Mouse (Mus musculus) liver, embryonic 16.5 days (tissue): ENCODE data around the gene Ypel1. TPM values are rescaled to one million over a fixed set of nuclear protein-coding genes. Genes with fewer than 3 reads are reported as not detected.
A peak's percentile ranks its signal among the peaks of the same experiment; 100 is the strongest.

Source experiments
- ATAC-seq: fragments of 200-750 bp; cut with Nextera tagmentation; 2 replicates; pipeline ENCODE4 v1.8.0; 2017; ENCODE audit warnings: low read depth, mild to moderate bottlenecking, moderate number of reproducible peaks, moderate library complexity
- H3K27ac ChIP-seq: fragments of 300-500 bp; sonication (generic); 2 replicates; pipeline ENCODE4 v1.5.1; 2014; ENCODE audit warnings: mild to moderate bottlenecking, low read length
- H3K27me3 ChIP-seq: fragments of 300-500 bp; sonication (generic); 2 replicates; pipeline ENCODE4 v1.6.1; 2014; ENCODE audit warnings: low read depth, low read length, mixed read lengths; ENCODE audit not compliant: control insufficient read depth, insufficient read depth
- H3K36me3 ChIP-seq: fragments of 300-500 bp; sonication (generic); 2 replicates; pipeline ENCODE4 v1.6.1; 2014; ENCODE audit warnings: mild to moderate bottlenecking; ENCODE audit not compliant: control insufficient read depth, insufficient read depth
- H3K4me1 ChIP-seq: fragments of 300-500 bp; sonication (generic); 2 replicates; pipeline ENCODE4 v1.6.1; 2014; ENCODE audit warnings: low read depth, low read length, mixed read lengths; ENCODE audit not compliant: control insufficient read depth
- H3K4me2 ChIP-seq: fragments of 300-500 bp; sonication (generic); 2 replicates; pipeline ENCODE4 v1.6.1; 2014; ENCODE audit warnings: low read depth, low read length, mixed read lengths
- H3K4me3 ChIP-seq: fragments of 300-500 bp; sonication (generic); 2 replicates; pipeline ENCODE4 v1.5.1; 2014; ENCODE audit warnings: low read depth, mild to moderate bottlenecking, low read length
- H3K9ac ChIP-seq: fragments of 300-500 bp; sonication (generic); 2 replicates; pipeline ENCODE4 v1.6.1; 2014; ENCODE audit warnings: low read depth, low read length
- H3K9me3 ChIP-seq: fragments of 300-500 bp; sonication (generic); replicated peaks from 2 replicates; pipeline ENCODE4 v1.6.1; 2016; ENCODE audit warnings: low read length; ENCODE audit not compliant: control insufficient read depth
- WGBS: fragments of 180-500 bp; shearing (Covaris S2); extraction: QIAGEN DNeasy Blood & Tissue Kit; methylation state at CpG from one replicate; pipeline ENCODE4 v1.1.7; 2014; ENCODE audit not compliant: insufficient replicate concordance; 5-methylcytosine and 5-hydroxymethylcytosine counted together
- polyA plus RNA-seq: library from polyadenylated mRNA; unstranded; fragments of >200 nt; fragmentation: Nextera tagmentation; extraction: Ambion mirVana; gene quantifications from 2 replicates; pipeline ENCODE4 v1.2.1, GENCODE M21; 2015

The Ypel1 gene
- 0.68 and 0.93 TPM in 2 replicates for polyA plus RNA-seq

GRCm38 (mm10) chr16:17069511-17070443 is at the start of gene Ypel1:
Ypel1 (plus strand) TSS chr16:17069696.
- ATAC-seq: peak; percentile 88

GRCm38 (mm10) chr16:17024469-17025148 is 44.9 kb upstream of the Ypel1 start:
- Histone ChIP-seq H3K4me2 (no peak overlapping the region), H3K36me3 (peaks cover 22% of the 10 kb centered on the region), H3K9me3 (no peaks in the 10 kb centered on the region), H3K27me3 (no peaks in the 10 kb centered on the region), H3K27ac (no peak overlapping the region), H3K9ac (no peak overlapping the region), H3K4me3 (no peak overlapping the region), H3K4me1 (no peaks in the 10 kb centered on the region)
- 88% methylated on average over 3 of the region's 3 CpGs for WGBS
- ATAC-seq: no peak

More at GRCm38 (mm10) chr16:17069511-17070443, at the start of gene Ypel1:
- WGBS: 0% methylated on average over 75 of the region's 76 CpGs
- H3K27ac ChIP-seq: peak within 1 kb of the TSS; percentile 25; the same call in 1 of the 2 replicates
- H3K4me1 ChIP-seq: no peaks in the 10 kb centered on the region
- peak within 1 kb of the TSS; percentile 70 for H3K4me3 ChIP-seq
- H3K9ac ChIP-seq: peak within 1 kb of the TSS; percentile 58
- no peaks in the 10 kb centered on the region for H3K36me3 ChIP-seq
- H3K27me3 ChIP-seq: no peaks in the 10 kb centered on the region
- H3K9me3 ChIP-seq: no peaks in the 10 kb centered on the region
- H3K4me2 ChIP-seq: peak within 1 kb of the TSS; percentile 87

- no peak overlapping the region for H3K9ac ChIP-seq
- peaks cover 24% of the 10 kb centered on the region for H3K36me3 ChIP-seq
- no peak overlapping the region for H3K4me3 ChIP-seq
- no peaks in the 10 kb centered on the region for H3K27me3 ChIP-seq
- ATAC-seq: no peak
- H3K4me1 ChIP-seq: no peaks in the 10 kb centered on the region
- H3K9me3 ChIP-seq: no peaks in the 10 kb centered on the region
- H3K27ac ChIP-seq: no peak overlapping the region
- WGBS: 81% methylated on average over 4 of the region's 4 CpGs
- no peak overlapping the region for H3K4me2 ChIP-seq
Measured at GRCm38 (mm10) chr16:17029971-17030695, 39.4 kb upstream of the Ypel1 start.

GRCm38 (mm10) chr16:17033754-17034153 is 35.7 kb upstream of the Ypel1 start:
- no peak overlapping the region for H3K9ac ChIP-seq
- no peaks in the 10 kb centered on the region for H3K4me1 ChIP-seq
- no peak for ATAC-seq
- H3K4me2 ChIP-seq: no peak overlapping the region
- 92% methylated on average over 2 of the region's 2 CpGs for WGBS
- H3K36me3 ChIP-seq: peaks cover 38% of the 10 kb centered on the region
- no peak overlapping the region for H3K27ac ChIP-seq
- no peaks in the 10 kb centered on the region for H3K27me3 ChIP-seq
- no peak overlapping the region for H3K4me3 ChIP-seq
- no peaks in the 10 kb centered on the region for H3K9me3 ChIP-seq

- H3K36me3 ChIP-seq: peaks cover 46% of the 10 kb centered on the region
- 91% methylated on average over 3 of the region's 3 CpGs for WGBS
Measured at GRCm38 (mm10) chr16:17040716-17041115, 28.8 kb upstream of the Ypel1 start.

GRCm38 (mm10) chr16:17041417-17041816 is 28.1 kb upstream of the Ypel1 start:
- H3K27me3 ChIP-seq: no peaks in the 10 kb centered on the region
- peaks cover 41% of the 10 kb centered on the region for H3K36me3 ChIP-seq
- no peak overlapping the region for H3K4me3 ChIP-seq
- no peaks in the 10 kb centered on the region for H3K4me1 ChIP-seq
- no peak for ATAC-seq
- WGBS: 71% methylated on average over 1 of the region's 1 CpGs
- no peak overlapping the region for H3K27ac ChIP-seq
- no peaks in the 10 kb centered on the region for H3K9me3 ChIP-seq
- H3K4me2 ChIP-seq: no peak overlapping the region
- no peak overlapping the region for H3K9ac ChIP-seq

More at GRCm38 (mm10) chr16:17040716-17041115, 28.8 kb upstream of the Ypel1 start:
- no peaks in the 10 kb centered on the region for H3K27me3 ChIP-seq
- no peak overlapping the region for H3K27ac ChIP-seq
- ATAC-seq: no peak
- no peaks in the 10 kb centered on the region for H3K9me3 ChIP-seq
- H3K4me3 ChIP-seq: no peak overlapping the region
- no peak overlapping the region for H3K4me2 ChIP-seq
- no peaks in the 10 kb centered on the region for H3K4me1 ChIP-seq
- H3K9ac ChIP-seq: no peak overlapping the region

- Histone ChIP-seq H3K9ac (no peak overlapping the region), H3K27ac (no peak overlapping the region), H3K27me3 (no peaks in the 10 kb centered on the region), H3K4me1 (no peaks in the 10 kb centered on the region), H3K4me2 (no peak overlapping the region), H3K9me3 (no peaks in the 10 kb centered on the region), H3K36me3 (peaks cover 30% of the 10 kb centered on the region), H3K4me3 (no peak overlapping the region)
- no peak for ATAC-seq
- 77% methylated on average over 3 of the region's 3 CpGs for WGBS
Measured at GRCm38 (mm10) chr16:17044320-17044719, 25.2 kb upstream of the Ypel1 start.

GRCm38 (mm10) chr16:17045287-17045686 is 24.2 kb upstream of the Ypel1 start:
- no peak for ATAC-seq
- Histone ChIP-seq H3K27ac (no peak overlapping the region), H3K4me2 (no peak overlapping the region), H3K27me3 (no peaks in the 10 kb centered on the region), H3K4me3 (no peak overlapping the region), H3K36me3 (peaks cover 26% of the 10 kb centered on the region), H3K9ac (no peak overlapping the region), H3K4me1 (no peaks in the 10 kb centered on the region), H3K9me3 (no peaks in the 10 kb centered on the region)
- WGBS: 83% methylated on average over 3 of the region's 3 CpGs
